Mouse (Mus musculus) fibroblast of lung, adult 2 months (primary cell): Measurements from ENCODE around the gene Miip.
A peak's percentile ranks its signal among the peaks of the same experiment; 100 is the strongest.

Experiments used
- DNase-seq: peaks from one replicate; pipeline ENCODE4 v3.0.0-alpha.2; 2011; ENCODE audit warnings: low read depth

The Miip gene

DNA sequence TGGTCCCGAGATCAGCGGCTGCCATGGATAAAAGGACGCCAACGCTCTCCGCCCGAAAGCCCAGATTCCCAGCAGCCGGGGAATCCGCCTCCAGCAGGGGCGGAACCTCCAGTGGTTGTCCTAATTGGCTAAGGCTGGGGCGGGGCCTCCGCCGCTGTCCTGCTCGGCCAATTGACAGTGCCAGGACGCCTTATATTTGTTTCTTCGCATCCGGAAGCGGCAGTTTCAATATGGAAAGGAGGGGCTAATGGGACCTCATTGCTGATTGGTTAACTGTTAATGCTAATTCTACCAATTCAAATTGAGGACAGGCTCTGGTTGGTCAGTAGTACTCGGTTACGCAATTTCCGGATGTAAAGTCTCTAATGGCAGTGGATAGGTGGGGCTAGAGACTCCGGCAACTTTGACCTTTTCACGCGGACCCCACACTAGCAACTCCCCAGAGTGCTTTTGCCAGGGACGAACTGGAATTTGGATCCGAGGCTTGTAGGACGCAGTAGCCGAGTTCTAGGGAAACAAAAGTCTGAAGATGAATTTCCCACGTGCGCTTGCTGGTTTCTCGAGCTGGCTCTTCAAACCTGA, at the start of gene Miip, which contains the start of gene Fv1:
TSS of gene Miip (minus strand) at position 367 of the 582 bp plus-strand sequence.
TSS of gene Fv1 (plus strand) at position 530 of the 582 bp plus-strand sequence.
- DNase-seq: peak; percentile 99

DNA sequence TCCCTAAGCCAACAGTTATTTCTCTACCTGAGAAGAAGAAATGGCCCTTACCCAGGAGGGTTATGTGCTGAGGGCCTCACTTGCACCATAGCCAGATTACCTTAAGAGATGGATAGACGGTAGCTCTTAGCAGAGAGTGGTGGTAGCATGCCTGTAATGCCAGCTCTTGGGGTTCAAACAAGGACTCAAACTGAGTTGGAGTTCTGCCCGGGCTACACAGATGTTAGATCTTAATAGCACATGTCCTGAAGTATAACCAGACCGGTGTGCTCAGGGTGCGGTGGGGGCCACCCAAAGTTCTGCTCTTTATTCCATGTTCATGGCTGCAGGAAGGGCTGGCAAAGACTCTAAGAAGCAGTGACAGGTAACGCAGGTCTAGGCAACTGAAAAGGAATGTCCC, 40.9 kb upstream of the Miip start:
- DNase-seq: no peak

GRCm38 (mm10) chr4:147906230-147906629, 37.6 kb upstream of the Miip start:
- peak; percentile 85 for DNase-seq

- no peak for DNase-seq
Measured at GRCm38 (mm10) chr4:147905090-147905659, 36.6 kb upstream of the Miip start.

DNA sequence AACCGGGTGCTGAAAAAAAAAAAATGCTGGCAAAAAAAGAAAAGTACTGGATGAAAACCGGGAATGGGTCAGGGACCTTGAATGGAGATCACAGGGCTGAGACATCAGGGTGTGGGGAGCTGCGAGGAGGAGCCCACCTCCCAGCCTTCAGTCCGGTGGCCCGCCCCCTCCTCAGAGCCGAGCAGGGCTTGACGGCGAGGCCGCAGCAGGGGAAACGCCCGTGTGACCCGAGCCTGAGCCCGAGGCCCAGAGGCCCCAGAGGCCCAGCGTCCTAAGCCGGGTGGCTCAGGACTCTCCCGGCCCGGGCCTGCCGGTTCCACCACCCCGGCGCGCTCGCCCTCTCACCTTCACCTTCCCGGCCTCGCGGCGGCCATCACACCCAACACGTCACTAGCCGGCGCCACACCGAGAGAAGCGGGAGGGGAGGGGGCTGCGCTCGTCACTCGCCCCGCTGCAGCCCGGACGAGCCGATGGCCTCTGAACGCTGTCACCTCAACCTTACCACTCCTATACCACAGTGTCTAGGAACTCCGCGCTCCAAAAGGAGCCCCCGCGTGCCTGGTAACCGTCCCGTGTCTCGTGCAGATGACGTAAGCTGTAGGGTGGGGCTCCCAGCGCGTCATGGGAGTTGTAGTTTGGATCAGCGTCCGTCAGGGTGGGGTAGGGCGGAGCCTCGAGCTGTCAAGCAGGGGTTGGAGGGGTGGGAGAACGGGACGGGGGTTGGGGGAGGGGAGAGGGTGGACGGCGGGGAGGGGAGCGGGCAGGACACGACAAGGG, 35.9 kb upstream of the Miip start, which contains the start of gene Mfn2:
TSS of gene Mfn2 (minus strand) at position 392 of the 777 bp plus-strand sequence.
- peak; percentile 54 for DNase-seq

DNA sequence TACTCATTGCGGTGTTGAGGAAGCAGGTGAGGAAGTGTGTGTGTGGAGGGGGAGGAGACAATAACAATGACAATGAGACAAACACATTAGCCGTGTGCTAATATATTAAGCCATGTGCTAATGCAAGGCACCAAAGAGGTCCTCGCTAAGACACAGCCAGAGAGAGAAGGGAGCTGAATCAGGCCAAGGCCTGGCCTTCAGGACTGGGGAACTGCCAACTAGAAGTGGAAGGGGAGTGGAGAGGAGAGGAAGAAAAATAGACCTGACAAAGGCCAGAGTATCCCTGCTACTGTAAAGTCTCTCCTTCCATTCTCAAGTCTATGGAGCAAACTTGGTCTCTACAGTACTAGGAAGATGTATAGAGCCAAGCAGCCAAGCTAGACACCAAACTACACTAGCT, 35.0 kb upstream of the Miip start:
- no peak for DNase-seq

GRCm38 (mm10) chr4:147902906-147903500, 34.4 kb upstream of the Miip start:
- no peak for DNase-seq

GRCm38 (mm10) chr4:147900452-147900851, 31.8 kb upstream of the Miip start:
- no peak for DNase-seq

- no peak for DNase-seq
Measured at GRCm38 (mm10) chr4:147897348-147897747, 28.7 kb upstream of the Miip start.

DNA sequence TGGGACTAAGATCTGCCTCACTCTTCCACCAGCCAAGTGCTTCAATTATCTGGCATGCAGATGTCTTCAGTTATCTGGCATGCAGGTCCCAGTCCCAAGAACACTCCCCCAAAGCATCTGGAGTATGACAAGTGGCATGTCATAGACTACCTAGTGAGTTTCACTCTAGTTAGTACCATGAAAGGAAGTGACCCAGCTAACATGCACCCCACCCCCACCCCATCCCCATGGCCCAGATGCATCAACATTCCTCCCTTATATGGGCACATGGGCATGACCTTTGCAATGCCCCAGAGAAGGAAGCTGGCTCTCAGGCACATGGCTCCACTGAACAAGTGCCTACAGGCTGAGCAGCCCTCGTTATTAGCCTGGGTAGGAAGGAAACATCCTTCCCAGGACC, 27.8 kb upstream of the Miip start:
- no peak for DNase-seq

DNA sequence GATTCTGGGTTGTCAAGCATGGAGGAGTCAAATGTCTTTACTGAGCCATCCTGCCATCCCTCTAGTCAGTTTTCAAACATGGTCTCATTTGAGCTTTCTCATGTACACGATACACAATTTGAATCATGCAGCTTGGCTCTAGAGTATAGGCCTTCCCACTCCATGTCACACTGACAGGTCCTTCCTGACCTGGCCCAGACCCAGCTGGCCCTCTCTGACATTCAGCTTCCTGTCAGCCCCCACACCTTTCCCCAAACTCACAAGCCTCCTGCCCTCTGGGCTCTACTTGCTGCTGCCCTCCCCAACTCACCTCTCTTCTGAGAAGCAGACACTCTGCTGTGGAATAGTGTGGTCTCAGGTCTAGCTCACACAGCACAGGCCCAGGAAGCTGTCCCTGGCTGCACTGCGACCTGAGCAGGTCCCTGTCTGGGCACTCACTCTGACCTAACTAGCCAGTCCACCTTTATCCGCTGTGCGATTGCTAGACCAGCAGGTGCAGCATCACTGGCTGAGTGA, 27.3 kb upstream of the Miip start:
- no peak for DNase-seq

- no peak for DNase-seq
Measured at GRCm38 (mm10) chr4:147890341-147890740, 21.7 kb upstream of the Miip start.

DNA sequence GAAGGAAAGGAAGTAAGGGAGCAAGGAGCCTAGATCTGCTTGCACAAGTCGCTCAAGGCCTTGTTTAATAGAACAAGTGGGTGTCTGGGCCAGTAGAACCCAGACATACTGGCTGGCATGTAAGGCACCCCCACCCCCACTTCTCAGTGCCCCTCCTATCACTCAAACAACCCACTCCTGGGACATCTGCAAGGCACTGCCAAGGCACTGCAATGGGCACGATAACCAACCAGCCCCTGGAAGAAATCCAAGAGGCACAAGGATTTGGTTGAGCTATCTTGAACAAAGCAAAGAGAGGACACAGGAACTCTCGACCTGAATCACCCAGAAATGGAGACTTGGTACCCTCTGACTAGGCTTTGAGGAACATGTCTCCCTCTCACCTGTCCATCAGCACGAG, 19.6 kb upstream of the Miip start:
- DNase-seq: no peak

- DNase-seq: no peak
Measured at GRCm38 (mm10) chr4:147887277-147887676, 18.7 kb upstream of the Miip start.

- DNase-seq: no peak
Measured at GRCm38 (mm10) chr4:147886158-147886557, 17.5 kb upstream of the Miip start.

GRCm38 (mm10) chr4:147884138-147884537, 15.5 kb upstream of the Miip start:
- no peak for DNase-seq

- no peak for DNase-seq
Measured at GRCm38 (mm10) chr4:147883041-147883440, 14.4 kb upstream of the Miip start.

DNA sequence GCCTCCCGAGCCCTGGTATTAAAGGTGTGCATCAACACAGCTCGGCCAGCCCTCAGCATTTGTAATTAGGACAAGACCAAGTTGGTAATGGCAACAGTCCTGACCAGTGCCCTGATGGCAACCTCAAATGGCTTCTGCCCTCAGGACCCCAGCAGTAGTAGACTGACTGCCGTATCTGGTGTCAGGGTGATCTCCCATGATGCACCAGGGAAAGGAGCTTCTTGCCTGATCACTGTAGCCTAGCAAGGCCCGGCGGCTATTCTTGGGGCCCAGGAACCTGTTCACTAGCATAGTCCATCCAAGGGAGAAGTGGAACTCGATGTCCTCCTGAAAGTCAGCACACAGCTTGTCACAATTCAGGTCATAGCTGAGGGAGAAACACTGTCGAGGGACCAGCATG, 13.2 kb upstream of the Miip start:
- DNase-seq: no peak

- no peak for DNase-seq
Measured at GRCm38 (mm10) chr4:147879865-147880264, 11.2 kb upstream of the Miip start.

- no peak for DNase-seq
Measured at GRCm38 (mm10) chr4:147879456-147879855, 10.8 kb upstream of the Miip start.

GRCm38 (mm10) chr4:147878537-147878936, 9.9 kb upstream of the Miip start:
- no peak for DNase-seq

GRCm38 (mm10) chr4:147875852-147876575, 7.4 kb upstream of the Miip start:
- no peak for DNase-seq
